Mouse (Mus musculus): ENCODE results near the gene Larp4. TPM values are rescaled to one million over a fixed set of nuclear protein-coding genes. Genes with fewer than 3 reads are reported as not detected.
"Not testable (repeated sequence)": the region's sequence is repeated elsewhere in the genome, so short reads cannot be mapped to it uniquely, and the experiment has no call there.

Larp4 gene
- total RNA-seq (2021) (10 to 100 TPM; 54.2 to 55.3 TPM), polyA plus RNA-seq (2012; rRNA removed) (32.5 and 54.7 TPM in 2 replicates)
- long read RNA-seq, full-length matches to known transcripts: 2 of 13 reads
- long read RNA-seq, partial matches to known transcripts: 1 of 13 reads
- long read RNA-seq, other reads (novel, unspliced or antisense): 10 of 13 reads

- H3K79me2 ChIP-seq (replicated peaks; ENCODE audit: control insufficient read depth, insufficient read depth, low read length); H3K4me3 ChIP-seq; H3K36me3 ChIP-seq (ENCODE audit: control insufficient read depth, insufficient read depth, low read length); intact Hi-C loops (cut with DNase I); H3K9ac ChIP-seq (ENCODE audit: low read depth, low read length); DNase-seq; H3K27me3 ChIP-seq (ENCODE audit: control insufficient read depth, insufficient read depth, low read length); H3K4me1 ChIP-seq (ENCODE audit: control insufficient read depth, insufficient read depth, low read length): not testable (repeated sequence)
- peak within 1 kb of the TSS; percentile 69 for H3K27ac ChIP-seq
- 75% methylated on average over 6 of the region's 6 CpGs for WGBS
These were observed at the start of gene Larp4 for GRCm38 (mm10) chr15:99969765-99970164. Gene Larp4 (plus strand): TSS chr15:99970065.

- no peaks in the 10 kb centered on the region for H3K79me2 ChIP-seq (replicated peaks; ENCODE audit: control insufficient read depth, insufficient read depth, low read length)
- no peaks in the 10 kb centered on the region for H3K27me3 ChIP-seq (ENCODE audit: control insufficient read depth, insufficient read depth, low read length)
- H3K9ac ChIP-seq (ENCODE audit: low read depth, low read length): no peak overlapping the region
- 61% methylated on average over 8 of the region's 8 CpGs for WGBS
- TF ChIP-seq POLR2A (IDR thresholded peaks at IDR 0.05; ENCODE audit: insufficient read depth, low read depth, low read length) (no peak), EP300 (IDR thresholded peaks at IDR 0.05; ENCODE audit: insufficient read depth, low read depth, low read length) (no peak), CTCF (IDR thresholded peaks at IDR 0.05) (no peak)
- no peaks in the 10 kb centered on the region for H3K4me1 ChIP-seq (ENCODE audit: control insufficient read depth, insufficient read depth, low read length)
- H3K36me3 ChIP-seq (ENCODE audit: control insufficient read depth, insufficient read depth, low read length): no peaks in the 10 kb centered on the region
- intact Hi-C loops (cut with DNase I): no loop called here
- DNase-seq: no peak
- no peak overlapping the region for H3K4me3 ChIP-seq
- no peak overlapping the region for H3K27ac ChIP-seq
These were observed 38.6 kb upstream of the Larp4 start for GRCm38 (mm10) chr15:99931231-99931630.

GRCm38 (mm10) chr15:99934501-99934900 lies 35.4 kb upstream of the Larp4 start:
- DNase-seq: no peak
- H3K27ac ChIP-seq: no peak overlapping the region

GRCm38 (mm10) chr15:99936659-99937058 lies 33.2 kb upstream of the Larp4 start:
- DNase-seq: no peak
- H3K27me3 ChIP-seq (ENCODE audit: control insufficient read depth, insufficient read depth, low read length): no peaks in the 10 kb centered on the region
- H3K79me2 ChIP-seq (replicated peaks; ENCODE audit: control insufficient read depth, insufficient read depth, low read length): no peaks in the 10 kb centered on the region
- H3K4me3 ChIP-seq: no peak overlapping the region
- no peak for TF ChIP-seq EP300 (IDR thresholded peaks at IDR 0.05; ENCODE audit: insufficient read depth, low read depth, low read length)
- TF ChIP-seq POLR2A (IDR thresholded peaks at IDR 0.05; ENCODE audit: insufficient read depth, low read depth, low read length): no peak
- TF ChIP-seq CTCF (IDR thresholded peaks at IDR 0.05): no peak
- intact Hi-C loops (cut with DNase I): no loop called here
- WGBS: 96% methylated on average over 3 of the region's 3 CpGs
- no peaks in the 10 kb centered on the region for H3K4me1 ChIP-seq (ENCODE audit: control insufficient read depth, insufficient read depth, low read length)
- no peaks in the 10 kb centered on the region for H3K36me3 ChIP-seq (ENCODE audit: control insufficient read depth, insufficient read depth, low read length)
- no peak overlapping the region for H3K9ac ChIP-seq (ENCODE audit: low read depth, low read length)
- no peak overlapping the region for H3K27ac ChIP-seq

More at GRCm38 (mm10) chr15:99934501-99934900, 35.4 kb upstream of the Larp4 start:
- Histone ChIP-seq H3K36me3 (ENCODE audit: control insufficient read depth, insufficient read depth, low read length) (no peaks in the 10 kb centered on the region), H3K27me3 (ENCODE audit: control insufficient read depth, insufficient read depth, low read length) (no peaks in the 10 kb centered on the region), H3K4me3 (no peak overlapping the region), H3K4me1 (ENCODE audit: control insufficient read depth, insufficient read depth, low read length) (no peaks in the 10 kb centered on the region), H3K79me2 (replicated peaks; ENCODE audit: control insufficient read depth, insufficient read depth, low read length) (no peaks in the 10 kb centered on the region), H3K9ac (ENCODE audit: low read depth, low read length) (no peak overlapping the region)
- TF ChIP-seq POLR2A (IDR thresholded peaks at IDR 0.05; ENCODE audit: insufficient read depth, low read depth, low read length) (no peak), EP300 (IDR thresholded peaks at IDR 0.05; ENCODE audit: insufficient read depth, low read depth, low read length) (no peak), CTCF (IDR thresholded peaks at IDR 0.05) (no peak)
- intact Hi-C loops (cut with DNase I): no loop called here
- 42% methylated on average over 1 of the region's 1 CpGs for WGBS

- Histone ChIP-seq H3K9ac (ENCODE audit: low read depth, low read length) (no peak overlapping the region), H3K79me2 (replicated peaks; ENCODE audit: control insufficient read depth, insufficient read depth, low read length) (no peaks in the 10 kb centered on the region), H3K27ac (no peak overlapping the region), H3K36me3 (ENCODE audit: control insufficient read depth, insufficient read depth, low read length) (no peaks in the 10 kb centered on the region), H3K4me3 (no peak overlapping the region), H3K27me3 (ENCODE audit: control insufficient read depth, insufficient read depth, low read length) (no peaks in the 10 kb centered on the region), H3K4me1 (ENCODE audit: control insufficient read depth, insufficient read depth, low read length) (no peaks in the 10 kb centered on the region)
- intact Hi-C loops (cut with DNase I): no loop called here
- DNase-seq: no peak
- WGBS: 86% methylated on average over 8 of the region's 8 CpGs
- TF ChIP-seq POLR2A (IDR thresholded peaks at IDR 0.05; ENCODE audit: insufficient read depth, low read depth, low read length) (no peak), EP300 (IDR thresholded peaks at IDR 0.05; ENCODE audit: insufficient read depth, low read depth, low read length) (no peak), CTCF (IDR thresholded peaks at IDR 0.05) (no peak)
These were observed 32.0 kb upstream of the Larp4 start for GRCm38 (mm10) chr15:99937841-99938240.

- Histone ChIP-seq H3K4me3 (no peak overlapping the region), H3K79me2 (replicated peaks; ENCODE audit: control insufficient read depth, insufficient read depth, low read length) (no peaks in the 10 kb centered on the region), H3K27me3 (ENCODE audit: control insufficient read depth, insufficient read depth, low read length) (no peaks in the 10 kb centered on the region), H3K9ac (ENCODE audit: low read depth, low read length) (no peak overlapping the region), H3K4me1 (ENCODE audit: control insufficient read depth, insufficient read depth, low read length) (no peaks in the 10 kb centered on the region), H3K27ac (no peak overlapping the region), H3K36me3 (ENCODE audit: control insufficient read depth, insufficient read depth, low read length) (no peaks in the 10 kb centered on the region)
- DNase-seq: no peak
- TF ChIP-seq EP300 (IDR thresholded peaks at IDR 0.05; ENCODE audit: insufficient read depth, low read depth, low read length) (no peak), CTCF (IDR thresholded peaks at IDR 0.05) (no peak), POLR2A (IDR thresholded peaks at IDR 0.05; ENCODE audit: insufficient read depth, low read depth, low read length) (no peak)
- 80% methylated on average over 2 of the region's 2 CpGs for WGBS
- intact Hi-C loops (cut with DNase I): no loop called here
These were observed 29.4 kb upstream of the Larp4 start for GRCm38 (mm10) chr15:99940426-99940825.

Data from heart, adult 2 months (tissue).